Mouse (Mus musculus): ENCODE results near the gene Pth2. TPM values are rescaled to one million over a fixed set of nuclear protein-coding genes. Genes with fewer than 3 reads are reported as not detected.

Gene Pth2
- total and polyA plus RNA-seq, 3 experiments = not detected

DNA sequence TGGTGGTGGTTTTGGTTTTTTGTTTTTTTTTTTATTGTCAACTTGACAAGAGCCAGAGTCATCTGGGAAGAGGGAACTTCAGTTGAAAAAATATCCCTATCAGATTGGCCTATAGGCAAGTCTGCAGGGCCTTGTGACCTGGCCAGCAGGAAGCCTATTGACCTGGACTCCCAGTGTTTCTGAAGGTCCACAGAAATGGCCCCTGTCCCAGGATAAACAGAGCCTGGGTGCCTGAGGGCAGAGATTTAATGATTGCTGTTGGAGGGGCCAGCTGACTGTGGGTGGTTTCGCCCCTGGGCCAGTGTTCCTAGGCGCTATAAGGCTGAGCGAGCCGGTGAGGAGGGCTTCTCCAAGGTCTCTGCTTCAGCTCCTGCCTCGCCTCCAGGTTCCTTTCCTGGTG is 32.9 kb downstream of the Pth2 start:
- in situ Hi-C loops (cut with MboI; ENCODE audit: low pct_ligation_motif_present, low pct_unique_long_range_greater_than_20kb, low sequenced_read_pairs) = no loop called here

GRCm38 (mm10) chr7:45215673-45216441 is 35.1 kb downstream of the Pth2 start, which contains the start of gene Tead2:
TSS of gene Tead2 (plus strand) at chr7:45215753.
- Histone ChIP-seq H3K4me3 (replicated peaks in 1 of 3; ENCODE audit: low read depth in 2 of 3, low read length in 2 of 3, poor library complexity in 1 of 3) (no peak within 1 kb of the TSS), H3K27ac (ENCODE audit: insufficient read depth, low read depth) (no peak within 1 kb of the TSS), H3K79me2 (replicated peaks; ENCODE audit: control insufficient read depth, extremely low read depth, insufficient read depth, poor library complexity, severe bottlenecking) (no peaks in the 10 kb centered on the region), H3K36me3 (replicated peaks in 1 of 2; ENCODE audit: control insufficient read depth in 1 of 2, insufficient read depth in 1 of 2, low read length in 1 of 2) (no peaks in the 10 kb centered on the region), H3K27me3 (replicated peaks) (peaks cover 11% of the 10 kb centered on the region), H3K4me1 (ENCODE audit: control insufficient read depth in 1 of 2, insufficient read depth in 2 of 2) (peaks cover 16 to 53% of the 10 kb centered on the region in 2 experiments), H3K9ac (ENCODE audit: insufficient read depth, low read depth) (no peak within 1 kb of the TSS), H3K9me3 (replicated peaks; ENCODE audit: low read length) (no peaks in the 10 kb centered on the region), H3K4me2 (ENCODE audit: insufficient read depth, low read depth, poor library complexity, severe bottlenecking) (no peak within 1 kb of the TSS)
- no peak for DNase-seq (ENCODE audit: extremely low read depth)
- dilution Hi-C loops (cut with MboI; ENCODE audit: extremely low pct_ligation_motif_present, extremely low pct_unique_long_range_greater_than_20kb, low sequenced_read_pairs) = no loop called here
- no peak for TF ChIP-seq ZNF384 (IDR thresholded peaks at IDR 0.05; ENCODE audit: low read depth, low read length)
- TF ChIP-seq CHD1 (IDR thresholded peaks at IDR 0.05; ENCODE audit: low read depth, low read length) = no peak
- TF ChIP-seq RAD21 (IDR thresholded peaks at IDR 0.05; ENCODE audit: low read depth, low read length) = no peak
- no peak for TF ChIP-seq POLR2A (IDR thresholded peaks at IDR 0.05; ENCODE audit: low read depth, low read length)
- no peak for TF ChIP-seq E2F4 (IDR thresholded peaks at IDR 0.05; ENCODE audit: insufficient replicate concordance, low read depth, low read length)
- no peak for TF ChIP-seq HCFC1 (IDR thresholded peaks at IDR 0.05; ENCODE audit: low read depth, low read length)
- TF ChIP-seq SIN3A (IDR thresholded peaks at IDR 0.05; ENCODE audit: low read length) = no peak
- TF ChIP-seq POLR2AphosphoS2 (IDR thresholded peaks at IDR 0.05; ENCODE audit: low read depth, low read length) = no peak
- no peak for TF ChIP-seq MAZ (IDR thresholded peaks at IDR 0.05; ENCODE audit: low read depth, low read length)
- TF ChIP-seq UBTF (IDR thresholded peaks at IDR 0.05; ENCODE audit: low read depth, low read length) = no peak
- no peak for TF ChIP-seq EP300 (IDR thresholded peaks at IDR 0.05; ENCODE audit: low read length)
- in situ Hi-C loops (cut with MboI; ENCODE audit: low pct_ligation_motif_present, low pct_unique_long_range_greater_than_20kb, low sequenced_read_pairs) = no loop called here

More for the DNA sequence above, 32.9 kb downstream of the Pth2 start:
- H3K4me1 ChIP-seq (ENCODE audit: control insufficient read depth in 1 of 2, insufficient read depth in 2 of 2) = peaks cover 9 to 34% of the 10 kb centered on the region in 2 experiments; a peak in 3 of 4 replicates
- no peaks in the 10 kb centered on the region for H3K36me3 ChIP-seq (replicated peaks in 1 of 2; ENCODE audit: control insufficient read depth in 1 of 2, insufficient read depth in 1 of 2, low read length in 1 of 2)
- H3K27ac ChIP-seq (ENCODE audit: insufficient read depth, low read depth) = no peak overlapping the region
- peaks cover under 1% of the 10 kb centered on the region for H3K9me3 ChIP-seq (replicated peaks; ENCODE audit: low read length)
- H3K79me2 ChIP-seq (replicated peaks; ENCODE audit: control insufficient read depth, extremely low read depth, insufficient read depth, poor library complexity, severe bottlenecking) = no peaks in the 10 kb centered on the region
- no peak for DNase-seq (ENCODE audit: extremely low read depth)
- peaks cover 24% of the 10 kb centered on the region for H3K27me3 ChIP-seq (replicated peaks)
- dilution Hi-C loops (cut with MboI; ENCODE audit: extremely low pct_ligation_motif_present, extremely low pct_unique_long_range_greater_than_20kb, low sequenced_read_pairs) = no loop called here
- H3K4me2 ChIP-seq (ENCODE audit: insufficient read depth, low read depth, poor library complexity, severe bottlenecking) = no peak overlapping the region
- H3K9ac ChIP-seq (ENCODE audit: insufficient read depth, low read depth) = no peak overlapping the region
- no peak overlapping the region for H3K4me3 ChIP-seq (replicated peaks in 1 of 3; ENCODE audit: low read depth in 2 of 3, low read length in 2 of 3, poor library complexity in 1 of 3)
- TF ChIP-seq IRF4 (IDR thresholded peaks at IDR 0.05; ENCODE audit: low read depth, low read length) = no peak
- TF ChIP-seq SMC3 (IDR thresholded peaks at IDR 0.05; ENCODE audit: low read depth, low read length) = no peak
- no peak for TF ChIP-seq MAZ (IDR thresholded peaks at IDR 0.05; ENCODE audit: low read depth, low read length)
- no peak for TF ChIP-seq USF1 (IDR thresholded peaks at IDR 0.05; ENCODE audit: low read depth, low read length)
- TF ChIP-seq NRF1 (IDR thresholded peaks at IDR 0.05; ENCODE audit: low read depth, low read length) = no peak
- TF ChIP-seq CHD2 (IDR thresholded peaks at IDR 0.05; ENCODE audit: low read length) = no peak
- TF ChIP-seq TCF12 (IDR thresholded peaks at IDR 0.05; ENCODE audit: low read depth, low read length) = no peak
- no peak for TF ChIP-seq MEF2A (IDR thresholded peaks at IDR 0.05; ENCODE audit: borderline replicate concordance, low read depth, low read length)
- no peak for TF ChIP-seq MAFK (IDR thresholded peaks at IDR 0.05; ENCODE audit: insufficient replicate concordance, low read length)
- TF ChIP-seq BHLHE40 (IDR thresholded peaks at IDR 0.05; ENCODE audit: low read depth, low read length) = no peak
- no peak for TF ChIP-seq EP300 (IDR thresholded peaks at IDR 0.05; ENCODE audit: low read length)
- TF ChIP-seq ZC3H11A (IDR thresholded peaks at IDR 0.05; ENCODE audit: low read depth, low read length) = no peak
- no peak for TF ChIP-seq RCOR1 (conservative IDR thresholded peaks at IDR 0.05; ENCODE audit: low read depth, low read length)
- TF ChIP-seq ELF1 (IDR thresholded peaks at IDR 0.05; ENCODE audit: low read depth, low read length) = no peak
- TF ChIP-seq GABPA (IDR thresholded peaks at IDR 0.05; ENCODE audit: insufficient replicate concordance, low read depth, low read length) = no peak
